Mouse (Mus musculus) fibroblast of lung, adult 2 months (primary cell): Measurements from ENCODE around the gene Gm20479.

ENCODE experiments used
- DNase-seq: peaks from one replicate; pipeline ENCODE4 v3.0.0-alpha.2; 2011; ENCODE audit warnings: low read depth

Gm20479 gene

DNA sequence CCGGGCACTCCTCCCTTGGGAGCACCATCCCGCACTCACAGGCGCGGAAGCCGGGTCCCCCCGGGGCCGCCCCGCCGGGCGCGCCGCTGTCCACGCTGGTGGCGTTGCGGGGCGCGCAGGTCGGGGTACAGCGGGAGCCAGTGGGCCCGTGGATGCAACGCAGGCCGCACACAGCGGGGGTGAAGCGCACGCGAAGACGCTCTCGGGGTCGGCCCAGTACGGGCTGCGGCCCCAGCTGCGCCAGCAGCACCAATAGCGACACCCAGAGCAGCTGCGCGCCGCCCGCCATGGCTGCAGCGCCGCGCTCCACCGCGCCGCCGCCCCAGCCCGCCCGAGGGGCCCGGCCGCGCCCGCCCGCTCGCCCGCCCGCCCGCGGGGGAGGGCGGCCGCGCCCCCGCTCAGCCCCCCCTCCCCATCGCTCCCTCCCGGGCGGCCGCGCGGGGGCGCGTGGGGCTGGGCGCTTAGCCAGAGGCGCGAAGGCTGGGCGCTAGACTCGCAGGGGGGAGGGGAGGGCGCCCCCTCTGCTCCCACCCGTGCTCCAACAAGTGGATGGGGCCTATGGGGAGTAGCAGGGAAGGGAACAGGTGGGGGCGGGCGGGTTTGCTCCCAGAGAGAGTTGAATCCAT is 23.8 kb downstream of the Gm20479 start:
- no peak for DNase-seq

DNA sequence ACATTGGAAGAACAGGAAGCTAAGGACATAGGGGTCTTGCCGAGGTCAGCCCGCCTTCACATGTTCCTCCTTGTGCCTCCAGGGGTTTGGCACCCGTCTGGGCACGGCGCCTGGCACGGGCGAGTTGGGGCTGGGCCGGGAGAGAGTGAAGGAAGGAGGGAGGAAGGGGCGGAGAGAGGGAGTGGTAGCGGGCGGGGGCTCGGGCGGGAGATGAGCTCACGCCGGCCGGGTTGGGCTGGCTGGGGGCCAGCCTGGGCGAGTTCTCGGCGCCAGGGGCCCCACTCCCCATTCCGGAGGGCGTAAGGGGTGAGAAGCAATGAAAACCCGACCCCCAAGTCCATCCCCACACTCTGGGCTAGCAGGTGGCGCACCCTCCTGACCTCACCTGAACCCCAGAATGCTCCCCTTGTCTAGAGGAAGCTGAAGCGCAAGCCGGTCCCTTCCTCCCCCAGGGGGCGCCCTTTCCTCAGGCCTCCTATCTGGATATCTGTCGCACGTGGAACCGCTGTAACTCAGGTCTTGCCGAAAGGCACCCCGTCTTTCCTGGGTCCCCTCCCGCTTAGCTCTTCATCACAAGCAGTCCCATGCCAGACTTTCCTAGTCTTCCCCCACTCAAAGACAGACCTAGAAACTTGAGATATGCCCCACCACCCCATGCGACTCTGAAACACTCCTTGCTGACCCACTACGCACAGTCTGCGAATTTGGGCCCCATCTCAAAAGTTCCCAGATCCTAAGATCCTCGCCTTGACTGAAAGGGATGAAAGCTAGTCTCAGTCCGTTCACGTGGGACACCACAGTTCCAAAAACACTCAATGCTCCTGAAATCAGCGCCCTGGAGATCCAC is 24.6 kb downstream of the Gm20479 start:
- DNase-seq, result no peak

DNA sequence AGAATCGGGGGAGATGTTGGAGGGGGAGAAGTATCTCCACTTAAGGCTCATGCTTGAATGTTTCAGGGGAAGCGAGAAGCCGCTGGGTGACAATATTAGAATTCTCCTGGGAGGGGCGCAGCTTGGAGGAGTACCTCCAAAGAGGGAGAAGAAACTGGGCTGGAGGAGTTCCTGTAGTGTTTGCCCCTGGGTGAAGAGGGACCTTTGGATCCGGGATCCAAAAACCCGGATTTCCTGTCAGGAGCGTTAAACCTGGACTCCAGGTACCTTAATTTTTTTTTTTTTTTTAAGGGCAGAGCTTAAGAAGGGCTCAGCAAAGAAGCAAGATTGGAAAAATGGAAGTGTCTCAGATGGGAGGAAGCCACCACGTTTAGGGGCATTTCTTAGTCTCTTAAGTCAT is 25.4 kb downstream of the Gm20479 start:
- DNase-seq, result no peak

DNA sequence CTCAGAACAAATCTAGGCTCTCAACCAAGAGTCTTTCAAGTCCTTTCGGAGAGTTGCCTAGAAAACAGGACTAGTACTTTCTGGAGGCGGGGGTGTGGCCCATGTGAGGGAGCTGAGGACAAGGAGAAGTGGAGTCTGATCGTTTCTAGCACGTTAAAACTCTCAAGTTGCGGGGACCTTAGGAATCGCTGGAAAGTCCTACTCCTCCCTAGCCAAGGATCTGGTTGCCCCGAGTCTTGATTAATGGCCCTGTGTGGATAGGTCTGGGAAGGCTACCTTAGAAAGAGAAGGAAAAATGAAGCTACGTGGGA is 25.7 kb downstream of the Gm20479 start:
- DNase-seq, result no peak

DNA sequence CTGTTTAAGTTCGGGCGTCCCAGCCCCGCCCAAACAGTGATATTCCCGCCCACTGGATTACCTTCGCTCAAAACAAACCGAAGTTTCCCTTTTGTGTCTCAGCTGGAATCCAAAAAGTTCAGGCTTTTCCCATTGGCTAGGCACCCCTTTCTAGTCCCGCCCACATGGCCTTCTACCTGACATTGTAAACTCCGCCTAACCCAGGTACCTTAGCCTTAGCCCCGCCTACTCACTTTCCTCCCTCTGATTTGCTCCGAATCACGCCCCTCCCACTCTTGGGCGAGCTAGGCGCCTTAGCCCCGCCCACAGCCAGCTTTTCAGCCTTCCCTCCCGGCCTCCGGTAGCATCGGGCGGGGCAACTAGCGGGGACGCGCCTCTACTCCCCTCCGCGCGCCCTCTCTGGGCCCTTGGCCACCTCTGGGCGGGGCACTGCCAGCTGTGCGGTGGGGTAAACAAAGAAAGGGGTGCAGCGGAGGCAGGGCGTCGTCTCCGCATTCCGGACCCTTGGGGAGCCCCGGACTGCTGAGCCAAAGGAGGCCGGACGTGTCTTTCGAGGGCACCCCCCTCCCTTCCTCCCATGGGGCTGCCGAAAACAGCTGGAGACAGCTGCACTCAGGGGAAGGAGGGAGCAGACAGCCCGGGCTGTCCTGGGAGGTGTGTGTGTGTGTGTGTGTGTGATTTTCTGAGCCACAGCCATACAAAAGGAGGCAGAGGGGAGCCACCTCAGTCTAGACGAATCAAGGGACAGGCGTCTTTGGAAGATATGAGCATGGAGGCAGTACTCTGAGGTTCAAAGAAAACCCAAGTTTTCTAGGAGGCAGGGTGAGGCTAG is 26.3 kb downstream of the Gm20479 start:
- peak; percentile 74 for DNase-seq

DNA sequence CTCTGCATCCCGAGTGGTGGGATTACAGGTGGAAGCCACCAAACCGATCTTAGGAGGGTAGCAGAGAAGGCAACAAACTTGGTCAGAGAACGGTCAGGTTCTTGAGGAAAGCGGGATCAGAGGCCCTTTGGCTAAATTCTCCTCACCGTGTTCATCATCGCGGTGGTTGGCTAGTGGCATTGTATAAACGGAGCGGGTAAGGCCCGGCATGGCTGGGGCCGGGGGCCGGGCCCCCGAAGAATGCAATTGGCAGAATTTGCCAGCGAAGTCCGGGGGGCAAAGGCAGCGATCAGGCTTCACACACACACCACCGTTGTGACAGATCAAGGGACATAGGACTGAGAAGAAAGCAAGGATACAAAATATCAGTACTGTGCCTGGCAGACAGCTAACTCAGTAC is 27.2 kb downstream of the Gm20479 start:
- no peak for DNase-seq

DNA sequence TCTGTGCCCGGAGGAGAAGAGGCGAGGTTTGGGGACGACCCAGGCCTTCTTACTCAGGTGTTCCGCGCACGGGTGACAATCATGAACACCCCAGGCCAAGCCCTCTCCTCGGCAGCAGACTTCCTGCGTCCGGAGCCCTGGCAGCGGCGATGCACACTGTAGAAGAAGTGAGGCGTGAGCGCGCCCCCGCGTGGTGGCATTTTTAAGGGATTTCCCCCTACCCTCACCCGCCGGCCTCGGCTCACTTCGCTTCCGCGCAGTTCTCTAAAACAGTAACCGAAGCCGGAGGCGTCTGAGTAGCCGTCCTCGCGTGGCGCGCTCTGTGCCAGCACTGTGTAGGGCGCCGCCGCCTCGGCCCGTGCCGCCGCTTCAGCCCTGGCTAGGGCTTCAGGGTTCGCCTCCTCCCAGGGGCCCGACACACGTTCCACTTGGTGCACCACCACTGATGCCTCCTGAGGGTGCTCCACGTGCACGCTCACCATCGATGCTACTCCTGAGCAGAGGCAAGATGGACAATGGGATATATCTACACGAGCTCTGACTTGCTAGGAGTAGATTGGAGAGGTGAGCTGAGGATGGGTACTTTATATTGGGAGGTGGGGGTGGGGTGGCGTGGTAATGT is 27.8 kb downstream of the Gm20479 start:
- DNase-seq, result no peak

DNA sequence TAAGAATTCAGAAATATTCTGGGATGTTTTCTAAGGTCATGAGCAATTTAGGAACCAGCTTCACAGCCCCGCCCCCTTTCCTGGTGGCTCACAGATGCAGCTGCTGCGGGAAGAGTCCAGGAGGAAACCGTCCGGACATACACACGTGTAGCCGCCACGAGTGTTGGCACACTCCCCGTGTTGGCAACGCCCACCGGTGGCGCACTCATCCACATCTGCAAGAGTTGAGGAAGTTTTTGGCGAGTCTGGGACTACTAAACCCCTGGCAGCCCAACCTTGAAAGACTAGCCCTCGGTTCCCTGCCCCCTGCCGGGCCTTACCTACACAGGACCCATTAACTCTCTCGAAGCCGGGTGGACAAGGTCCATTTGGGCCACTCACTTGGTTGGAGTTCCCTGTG is 28.6 kb downstream of the Gm20479 start:
- no peak for DNase-seq

DNA sequence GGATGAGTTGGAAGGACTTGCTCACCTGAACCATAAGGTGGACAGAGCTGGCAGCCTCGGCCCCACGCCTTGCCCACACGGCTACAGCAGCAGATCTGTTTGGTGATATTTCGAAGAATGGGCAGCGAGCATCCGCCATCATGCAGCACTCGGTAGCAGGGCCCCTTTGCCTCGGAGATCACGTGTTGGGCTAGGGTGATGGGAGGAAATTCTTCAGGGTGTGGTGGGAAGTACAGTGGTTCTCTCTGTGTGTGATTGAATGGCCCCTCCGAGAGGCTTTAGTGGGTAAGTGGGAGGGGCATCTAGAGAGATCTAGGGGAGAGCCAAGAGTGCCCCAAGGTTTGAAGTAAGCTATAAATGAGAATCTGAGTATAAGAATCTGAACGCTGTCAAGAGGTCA is 29.1 kb downstream of the Gm20479 start:
- no peak for DNase-seq

DNA sequence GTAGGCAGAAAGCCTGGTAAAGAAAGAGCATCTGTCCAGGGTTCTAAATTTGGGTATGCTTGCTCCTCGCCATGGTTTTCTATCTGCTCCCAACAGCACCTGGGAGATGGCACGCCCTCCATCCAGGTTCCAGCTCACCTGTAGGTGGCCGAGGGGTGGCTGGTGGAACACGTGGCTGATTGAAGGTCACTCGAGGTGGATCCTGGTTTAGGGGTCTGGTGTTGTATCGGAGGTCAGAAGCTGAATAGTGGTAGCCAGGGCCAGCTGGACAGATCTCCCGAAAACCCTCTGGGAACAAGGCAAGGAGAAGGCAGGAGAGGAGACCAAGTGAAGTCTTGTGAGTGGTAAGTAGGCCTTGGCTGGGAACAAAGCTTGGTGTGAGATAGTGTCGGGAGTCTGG is 29.7 kb downstream of the Gm20479 start:
- no peak for DNase-seq

DNA sequence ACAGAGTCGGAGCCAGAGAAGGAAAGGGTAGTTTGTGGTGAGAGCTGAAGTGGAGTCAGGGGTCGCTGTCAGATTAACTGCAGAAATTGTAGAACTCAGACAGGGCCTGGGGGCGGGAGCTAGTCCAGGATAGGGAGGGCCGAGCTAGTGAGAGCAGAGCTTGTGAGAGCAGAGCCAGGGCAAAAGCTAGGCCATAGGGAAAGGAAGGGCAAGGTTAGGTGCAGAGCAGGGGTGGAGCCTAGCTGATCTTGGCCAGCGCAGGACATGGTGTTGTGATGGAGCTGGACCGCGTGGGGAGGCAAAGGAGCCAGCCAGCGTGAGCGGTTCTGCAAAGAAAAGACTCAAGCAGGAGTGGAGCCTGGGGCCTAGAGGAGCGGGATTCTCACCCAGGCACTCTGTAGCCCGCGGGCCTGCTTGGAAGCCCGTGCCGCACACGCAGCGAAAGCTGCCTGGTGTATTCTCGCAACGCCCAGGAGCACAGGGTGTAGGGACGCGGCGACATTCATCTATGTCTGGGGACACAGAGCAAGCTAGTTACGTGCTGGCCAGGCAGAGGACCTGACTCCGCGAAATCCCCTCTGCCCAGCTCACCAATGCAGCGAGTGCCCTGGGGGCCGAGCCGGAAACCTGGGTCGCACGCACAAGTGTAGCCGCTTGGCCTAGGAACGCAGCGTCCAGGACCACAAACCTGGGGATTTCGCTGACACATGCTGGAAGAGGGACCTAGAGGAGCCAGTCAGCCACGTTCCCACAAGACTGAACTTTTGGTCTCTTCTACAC is 30.9 kb downstream of the Gm20479 start:
- DNase-seq, result no peak

DNA sequence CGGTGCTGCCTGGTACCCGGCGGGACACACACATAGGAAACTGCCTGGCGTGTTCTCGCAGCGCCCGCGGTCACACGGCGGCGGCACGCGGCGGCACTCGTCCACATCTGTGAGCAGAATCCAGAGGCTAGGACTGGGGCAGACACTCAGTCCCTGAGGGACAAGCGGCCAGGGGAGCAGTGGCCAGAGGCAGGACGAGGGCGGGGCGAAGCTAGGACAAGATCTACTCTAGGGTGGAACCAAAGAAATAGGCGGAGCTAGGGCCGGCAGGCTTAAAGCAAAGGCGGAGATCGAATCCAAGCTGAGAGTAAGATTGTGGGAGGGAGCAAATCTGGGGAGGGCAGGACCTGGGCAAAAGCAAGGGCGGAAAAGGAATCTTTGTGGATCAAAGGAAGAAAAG is 31.5 kb downstream of the Gm20479 start:
- no peak for DNase-seq

DNA sequence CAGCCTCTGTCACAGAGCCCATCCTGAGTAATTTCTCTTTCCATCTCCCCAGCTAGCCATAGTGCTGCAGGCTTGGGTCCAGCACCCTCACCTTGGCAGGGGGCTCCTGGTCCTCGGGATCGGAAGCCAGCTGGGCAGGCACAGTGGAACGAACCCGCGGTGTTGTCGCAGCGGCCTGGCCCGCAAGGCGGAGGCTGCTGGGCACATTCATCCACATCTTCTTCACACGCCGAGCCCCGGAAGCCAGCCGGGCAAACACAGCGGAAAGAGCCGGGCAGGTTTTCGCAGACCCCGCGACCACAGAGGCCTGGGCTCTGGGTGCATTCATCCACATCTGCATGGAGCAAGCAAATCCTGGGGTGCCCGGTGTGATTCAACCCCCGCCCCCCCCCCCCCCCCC is 32.3 kb downstream of the Gm20479 start:
- DNase-seq, result no peak

DNA sequence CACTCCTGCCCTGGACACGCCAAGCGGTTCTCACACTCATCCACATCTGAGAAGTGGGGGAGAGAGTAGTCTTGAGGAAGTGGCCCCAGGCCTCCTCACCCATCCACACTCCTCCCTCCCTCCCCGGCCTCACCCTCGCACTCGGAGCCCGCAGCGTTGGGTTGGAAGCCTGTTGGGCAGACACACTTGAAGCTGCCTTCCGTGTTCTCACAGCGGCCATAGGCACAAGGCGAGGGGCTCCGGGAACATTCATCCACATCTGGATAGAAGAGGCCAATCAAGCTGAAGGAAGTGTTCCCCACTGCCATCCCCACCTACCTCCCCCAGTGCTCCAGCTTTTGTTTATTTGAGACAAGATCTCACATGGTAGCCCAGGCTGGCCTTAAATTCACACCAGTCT is 33.1 kb downstream of the Gm20479 start:
- no peak for DNase-seq

DNA sequence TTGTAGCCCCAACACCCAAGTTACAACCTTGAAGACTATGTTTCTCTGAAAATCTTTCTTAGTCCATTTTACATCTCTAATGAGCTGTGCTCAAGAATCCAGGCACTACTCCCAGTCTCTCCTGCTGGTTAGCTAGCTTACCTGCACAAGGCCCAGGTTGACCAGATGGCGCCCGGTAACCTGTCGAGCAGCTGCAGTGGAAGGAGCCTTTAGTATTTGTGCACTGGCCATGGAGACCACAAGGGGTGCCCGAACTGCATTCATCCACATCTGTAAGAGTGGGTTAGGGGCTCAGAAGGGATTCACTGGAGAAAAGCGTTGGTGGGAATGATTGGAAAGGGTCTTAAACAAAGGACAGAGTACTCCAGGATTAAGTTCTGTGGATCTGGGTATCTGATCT is 34.2 kb downstream of the Gm20479 start:
- DNase-seq, result no peak

DNA sequence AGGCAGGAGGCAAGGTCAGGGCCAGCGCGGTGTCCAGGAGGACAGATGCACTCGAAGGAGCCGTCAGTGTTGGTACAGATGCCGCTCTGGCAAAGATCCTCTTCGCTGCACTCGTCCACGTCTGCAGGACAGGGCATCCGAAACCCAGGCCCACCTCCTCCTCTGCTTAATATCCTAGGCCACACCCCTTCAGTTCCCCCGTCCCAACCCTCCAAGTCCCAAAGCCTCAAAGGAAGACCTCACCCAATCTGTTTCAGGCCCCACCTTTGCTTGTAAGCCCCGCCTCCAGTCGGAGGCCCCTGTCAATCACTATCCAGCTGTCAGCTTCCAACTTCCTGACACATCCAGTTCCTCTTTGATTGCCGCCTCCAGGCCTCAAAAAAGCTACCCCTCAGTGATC is 34.9 kb downstream of the Gm20479 start:
- DNase-seq, result no peak

DNA sequence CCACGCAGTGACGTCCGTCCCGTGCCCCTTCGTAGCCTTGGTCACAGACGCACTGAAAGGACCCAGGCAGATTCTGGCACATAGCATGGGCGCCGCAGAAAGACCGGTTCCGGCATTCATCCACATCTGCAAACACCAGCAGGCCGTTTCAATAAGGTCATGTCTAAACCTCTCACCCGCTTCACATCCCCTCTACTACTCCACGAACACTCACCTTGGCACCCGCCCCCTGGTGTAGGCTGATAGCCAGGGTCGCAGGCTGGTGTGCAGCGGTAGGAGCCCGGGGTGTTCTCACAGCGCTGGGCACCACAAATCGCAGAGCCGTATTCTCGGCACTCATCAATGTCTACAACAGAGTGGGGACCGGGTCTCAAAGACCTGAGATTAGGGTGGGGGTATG is 37.8 kb downstream of the Gm20479 start:
- DNase-seq, result no peak

DNA sequence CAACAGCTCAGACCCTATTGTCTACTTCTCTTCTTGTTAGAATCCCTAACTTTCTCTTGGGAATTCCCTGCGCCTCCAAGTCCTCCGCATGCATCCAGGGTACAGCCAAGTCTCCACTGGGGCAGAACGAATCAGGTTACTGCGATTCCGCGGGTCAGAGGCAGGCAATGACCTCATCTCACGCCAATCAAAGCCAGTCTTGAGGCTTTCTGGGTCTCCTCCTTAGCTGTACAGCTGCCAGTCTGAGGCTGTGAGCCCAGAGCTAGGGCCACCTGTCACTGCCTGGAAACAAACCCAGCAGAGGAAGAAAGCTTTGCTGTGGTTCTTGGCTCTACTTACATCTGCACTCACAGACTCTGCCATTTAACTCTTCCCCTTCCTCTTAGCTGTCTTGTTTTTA is 41.3 kb downstream of the Gm20479 start:
- DNase-seq, result no peak

DNA sequence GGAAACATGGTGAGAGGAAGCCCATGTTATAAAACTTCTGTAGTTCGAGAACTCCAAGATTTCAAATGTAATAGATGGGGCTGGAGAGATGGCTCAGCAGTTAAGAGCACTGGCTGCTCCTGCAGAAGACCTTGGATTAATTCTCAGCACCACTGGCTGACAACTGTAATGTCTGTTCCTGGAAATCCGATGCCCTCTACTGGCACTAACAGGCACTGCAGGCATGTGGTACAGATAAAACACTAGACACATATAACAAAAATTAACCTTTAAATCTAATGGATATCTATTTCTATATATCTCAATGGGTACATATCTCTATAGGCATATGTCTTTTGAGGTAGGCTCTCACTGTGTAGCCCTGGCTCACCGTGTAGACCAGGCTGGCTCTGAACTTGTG is 42.8 kb downstream of the Gm20479 start:
- no peak for DNase-seq

DNA sequence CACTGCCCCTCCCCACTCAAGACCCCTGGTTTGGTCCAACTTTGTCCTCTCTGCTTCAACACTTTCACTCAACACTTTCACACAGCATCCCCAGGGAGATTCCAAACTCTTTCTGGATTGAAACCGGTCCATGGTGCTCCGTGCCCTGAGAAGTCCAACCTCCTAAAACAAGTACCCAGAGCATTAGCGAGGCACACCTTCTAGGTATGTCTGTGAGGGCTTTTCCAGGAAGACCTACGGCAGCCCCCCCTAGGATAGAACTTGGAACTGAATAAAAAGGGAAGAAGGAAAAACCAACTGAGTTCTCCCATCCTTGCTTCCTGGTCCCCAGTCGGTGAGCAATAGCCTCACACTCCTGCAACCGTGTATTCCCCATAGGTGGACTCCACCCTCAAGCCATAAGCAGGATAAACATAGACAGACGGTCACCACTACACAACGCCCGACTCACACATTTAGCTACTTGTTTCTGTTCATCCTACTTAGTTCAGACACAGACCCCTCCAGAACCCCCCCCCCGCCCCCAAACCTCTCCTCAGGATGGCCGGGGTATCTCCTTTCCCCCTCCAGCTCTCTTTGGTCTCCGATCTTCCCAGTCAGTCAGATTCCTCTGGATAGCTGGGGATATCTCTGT is 45.5 kb downstream of the Gm20479 start:
- no peak for DNase-seq

DNA sequence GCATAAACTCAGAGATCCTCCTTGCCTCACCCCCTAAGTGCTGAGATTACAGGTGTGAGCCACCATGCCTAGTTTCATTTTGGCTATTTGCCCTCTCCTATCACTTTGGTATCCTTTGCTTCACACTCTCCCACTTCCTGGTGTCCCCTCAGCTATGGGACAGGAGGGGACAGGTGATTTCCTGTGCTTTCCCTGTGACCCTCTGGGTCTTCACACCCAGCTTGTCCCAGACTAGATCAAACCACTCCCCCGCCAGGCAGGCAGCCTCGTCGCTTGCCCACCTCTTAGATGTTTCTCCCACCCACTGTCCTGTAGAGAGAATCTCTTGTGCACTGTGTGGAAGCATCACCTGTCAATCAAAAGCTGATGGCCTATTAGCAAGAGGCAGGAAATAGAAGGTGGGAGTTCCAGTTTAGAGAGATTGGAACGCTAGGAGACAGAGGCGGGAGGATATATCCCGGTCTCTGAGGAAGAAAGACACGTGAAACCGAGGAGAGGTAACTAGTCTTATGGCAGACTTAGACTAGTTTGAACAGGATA is 46.2 kb downstream of the Gm20479 start:
- DNase-seq, result no peak
